Mouse (Mus musculus): ENCODE results near the gene Hyal3. TPM values are rescaled to one million over a fixed set of nuclear protein-coding genes. Genes with fewer than 3 reads are reported as not detected.

Hyal3 gene
- polyA plus RNA-seq, 1 experiment from 2014 or later = 1.3 TPM

DNA sequence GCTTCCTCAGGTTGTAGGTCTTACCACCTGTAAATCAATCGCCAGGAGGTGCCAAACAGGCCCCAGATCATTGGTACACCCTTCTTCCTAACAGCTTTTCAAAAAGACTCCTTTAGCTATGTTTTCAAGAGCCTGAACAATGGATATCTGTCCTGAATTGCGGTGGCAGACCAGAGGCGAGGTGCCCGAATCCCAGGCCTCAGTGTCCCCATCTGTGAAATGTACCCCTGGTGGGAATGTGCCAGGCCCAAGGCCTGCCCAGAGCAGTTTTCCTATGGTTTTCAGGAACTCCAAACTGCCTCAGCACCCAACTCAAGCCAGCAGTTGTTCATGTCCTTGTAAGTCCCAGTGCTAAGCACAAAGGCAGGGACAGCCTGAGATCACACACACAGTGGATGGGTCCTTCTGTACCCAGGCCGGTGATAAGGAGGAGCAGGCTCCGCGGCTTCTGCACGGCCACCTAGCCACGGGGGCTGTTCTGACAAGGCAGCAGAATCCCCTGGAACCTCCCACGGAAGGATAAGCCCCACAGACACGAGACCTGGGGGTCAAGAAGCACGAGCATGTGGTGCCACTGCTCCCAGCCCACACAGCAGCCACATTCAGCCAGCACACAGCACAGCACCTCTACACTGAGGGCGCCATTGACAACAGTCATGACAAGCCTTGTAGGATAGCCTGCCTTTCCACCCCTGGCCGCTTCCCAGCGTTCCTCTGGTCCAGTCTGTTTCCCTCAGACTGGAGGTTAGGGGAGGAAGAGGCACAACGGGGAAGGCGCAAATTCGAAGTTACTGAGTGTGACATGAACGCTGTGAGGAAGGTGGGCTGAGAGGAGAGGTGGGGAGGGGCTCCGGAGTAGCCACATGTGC lies 47.0 kb downstream of the Hyal3 start:
- no peaks in the 10 kb centered on the region for H3K9me3 ChIP-seq (ENCODE audit: control insufficient read depth, low read length)
- H3K4me1 ChIP-seq (replicated peaks; ENCODE audit: control insufficient read depth, insufficient read depth) = peaks cover 23% of the 10 kb centered on the region
- no peaks in the 10 kb centered on the region for H3K27me3 ChIP-seq (ENCODE audit: control insufficient read depth, insufficient read depth, low read length)
- no peak for TF ChIP-seq EP300 (optimal IDR thresholded peaks at IDR 0.05)
- no peak for TF ChIP-seq CTCF (IDR thresholded peaks at IDR 0.05; ENCODE audit: low read depth)
- peak overlapping the region; percentile 8; the same call in 1 of the 2 replicates for H3K4me2 ChIP-seq (replicated peaks; ENCODE audit: low read depth)
- peaks cover 5% of the 10 kb centered on the region; the same call in 1 of the 2 replicates for H3K36me3 ChIP-seq (ENCODE audit: control insufficient read depth, insufficient read depth, low read length)
- ATAC-seq (ENCODE audit: low FRiP score, low TSS enrichment) (no peak), DNase-seq (ENCODE audit: low spot score) (no peak)
- 42% methylated on average over 20 of the region's 20 CpGs for WGBS
- H3K9ac ChIP-seq (ENCODE audit: low read length) = peak overlapping the region; percentile 48
- H3K4me3 ChIP-seq (ENCODE audit: low read depth, low read length) = no peak overlapping the region
- peak overlapping the region; percentile 82 for H3K27ac ChIP-seq (replicated peaks)

DNA sequence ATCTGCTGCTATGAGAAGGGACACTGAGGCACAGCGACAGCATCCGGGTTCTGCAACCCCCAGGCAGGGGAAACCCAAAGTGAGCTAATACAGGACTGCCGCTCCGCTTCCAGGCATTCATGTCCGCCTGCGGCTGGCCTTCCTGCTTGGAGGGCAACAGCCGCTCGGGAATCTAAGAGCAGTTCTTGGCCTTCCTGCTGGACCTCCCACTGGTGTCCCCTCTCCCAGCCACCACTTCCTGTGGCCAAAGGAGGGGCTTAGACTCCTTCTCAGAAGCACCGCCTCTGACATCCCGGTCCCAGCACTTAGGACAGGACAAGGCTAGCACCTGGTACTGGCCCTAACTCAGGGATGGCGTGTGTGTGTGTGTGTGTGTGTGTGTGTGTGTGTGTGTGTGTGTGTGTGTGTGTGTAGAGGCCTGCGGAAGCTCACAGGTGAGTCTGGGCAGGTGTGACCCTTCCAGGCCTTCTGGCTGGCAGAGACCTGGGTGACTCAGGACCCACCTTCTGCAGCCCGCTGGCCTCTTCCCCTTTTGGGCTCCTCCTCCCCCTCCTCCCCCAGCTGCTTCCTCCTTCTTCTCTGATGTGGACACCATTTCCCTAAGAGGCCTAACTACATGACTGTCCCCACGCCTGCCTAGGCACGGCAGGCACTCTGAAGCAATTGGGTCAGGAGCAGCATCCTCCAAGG lies 48.2 kb downstream of the Hyal3 start:
- Histone ChIP-seq H3K4me3 (ENCODE audit: low read depth, low read length) (no peak overlapping the region), H3K9me3 (ENCODE audit: control insufficient read depth, low read length) (no peaks in the 10 kb centered on the region), H3K4me2 (replicated peaks; ENCODE audit: low read depth) (0 out of 2 replicates have a peak overlapping the region, but pooled peaks have one; percentile 8), H3K36me3 (ENCODE audit: control insufficient read depth, insufficient read depth, low read length) (peaks cover 5% of the 10 kb centered on the region; the same call in 1 of the 2 replicates), H3K4me1 (replicated peaks; ENCODE audit: control insufficient read depth, insufficient read depth) (peaks cover 28% of the 10 kb centered on the region), H3K27me3 (ENCODE audit: control insufficient read depth, insufficient read depth, low read length) (no peaks in the 10 kb centered on the region), H3K27ac (replicated peaks) (peak overlapping the region; percentile 82), H3K9ac (ENCODE audit: low read length) (peak overlapping the region; percentile 35; the same call in 1 of the 2 replicates)
- TF ChIP-seq EP300 (optimal IDR thresholded peaks at IDR 0.05) (no peak), CTCF (IDR thresholded peaks at IDR 0.05; ENCODE audit: low read depth) (no peak)
- no peak for ATAC-seq (ENCODE audit: low FRiP score, low TSS enrichment)
- 49% methylated on average over 15 of the region's 15 CpGs for WGBS
- no peak for DNase-seq (ENCODE audit: low spot score)

GRCm38 (mm10) chr9:107629411-107629730 lies 48.8 kb downstream of the Hyal3 start:
- peak overlapping the region; percentile 31; the same call in 1 of the 2 replicates for H3K9ac ChIP-seq (ENCODE audit: low read length)
- DNase-seq (ENCODE audit: low spot score) = no peak
- H3K4me1 ChIP-seq (replicated peaks; ENCODE audit: control insufficient read depth, insufficient read depth) = peaks cover 28% of the 10 kb centered on the region
- peaks cover 5% of the 10 kb centered on the region; the same call in 1 of the 2 replicates for H3K36me3 ChIP-seq (ENCODE audit: control insufficient read depth, insufficient read depth, low read length)
- no peak for TF ChIP-seq EP300 (optimal IDR thresholded peaks at IDR 0.05)
- H3K27me3 ChIP-seq (ENCODE audit: control insufficient read depth, insufficient read depth, low read length) = no peaks in the 10 kb centered on the region
- no peak for ATAC-seq (ENCODE audit: low FRiP score, low TSS enrichment)
- no peak overlapping the region for H3K4me2 ChIP-seq (replicated peaks; ENCODE audit: low read depth)
- no peaks in the 10 kb centered on the region for H3K9me3 ChIP-seq (ENCODE audit: control insufficient read depth, low read length)
- WGBS = 17% methylated on average over 4 of the region's 4 CpGs
- H3K4me3 ChIP-seq (ENCODE audit: low read depth, low read length) = no peak overlapping the region
- H3K27ac ChIP-seq (replicated peaks) = peak overlapping the region; percentile 82

GRCm38 (mm10) chr9:107629901-107630425 lies 49.3 kb downstream of the Hyal3 start:
- no peaks in the 10 kb centered on the region for H3K27me3 ChIP-seq (ENCODE audit: control insufficient read depth, insufficient read depth, low read length)
- no peak overlapping the region for H3K4me3 ChIP-seq (ENCODE audit: low read depth, low read length)
- peaks cover 5% of the 10 kb centered on the region; the same call in 1 of the 2 replicates for H3K36me3 ChIP-seq (ENCODE audit: control insufficient read depth, insufficient read depth, low read length)
- TF ChIP-seq EP300 (optimal IDR thresholded peaks at IDR 0.05) = no peak
- TF ChIP-seq CTCF (IDR thresholded peaks at IDR 0.05; ENCODE audit: low read depth) = no peak
- no peak for ATAC-seq (ENCODE audit: low FRiP score, low TSS enrichment)
- H3K4me1 ChIP-seq (replicated peaks; ENCODE audit: control insufficient read depth, insufficient read depth) = peaks cover 28% of the 10 kb centered on the region
- H3K9ac ChIP-seq (ENCODE audit: low read length) = peak overlapping the region; percentile 31; the same call in 1 of the 2 replicates
- no peaks in the 10 kb centered on the region for H3K9me3 ChIP-seq (ENCODE audit: control insufficient read depth, low read length)
- DNase-seq (ENCODE audit: low spot score) = no peak
- 23% methylated on average over 14 of the region's 14 CpGs for WGBS
- H3K27ac ChIP-seq (replicated peaks) = peak overlapping the region; percentile 82
- H3K4me2 ChIP-seq (replicated peaks; ENCODE audit: low read depth) = peak overlapping the region; percentile 8; the same call in 1 of the 2 replicates

DNA sequence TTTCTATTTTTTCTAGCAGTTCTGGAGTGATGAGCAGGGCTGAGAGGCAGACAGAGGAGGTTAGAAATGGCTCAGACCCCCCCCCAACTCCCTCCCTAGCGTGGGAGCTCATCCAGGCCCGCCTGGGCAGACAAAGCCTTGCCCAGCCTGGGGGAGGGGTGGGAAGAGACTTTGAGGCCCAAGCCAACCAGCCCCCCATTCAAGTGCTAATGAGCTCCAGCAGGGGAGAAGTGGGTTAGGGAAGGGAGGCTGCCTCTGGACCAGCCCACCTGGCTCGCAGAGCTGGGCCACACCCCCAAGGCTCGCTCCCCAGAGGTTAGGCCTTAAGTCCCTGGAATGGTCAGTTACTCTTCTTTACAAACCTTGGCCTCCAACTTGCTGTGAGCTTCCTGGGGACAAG lies 50.0 kb downstream of the Hyal3 start:
- Histone ChIP-seq H3K9ac (ENCODE audit: low read length) (no peak overlapping the region), H3K4me3 (ENCODE audit: low read depth, low read length) (no peak overlapping the region), H3K36me3 (ENCODE audit: control insufficient read depth, insufficient read depth, low read length) (0 out of 2 replicates have a peak, but pooled peaks cover under 1% of the 10 kb centered on the region), H3K9me3 (ENCODE audit: control insufficient read depth, low read length) (no peaks in the 10 kb centered on the region), H3K4me2 (replicated peaks; ENCODE audit: low read depth) (peak overlapping the region; percentile 8; the same call in 1 of the 2 replicates), H3K4me1 (replicated peaks; ENCODE audit: control insufficient read depth, insufficient read depth) (peaks cover 28% of the 10 kb centered on the region), H3K27ac (replicated peaks) (peak overlapping the region; percentile 82), H3K27me3 (ENCODE audit: control insufficient read depth, insufficient read depth, low read length) (no peaks in the 10 kb centered on the region)
- TF ChIP-seq EP300 (optimal IDR thresholded peaks at IDR 0.05) (no peak), CTCF (IDR thresholded peaks at IDR 0.05; ENCODE audit: low read depth) (no peak)
- no peak for ATAC-seq (ENCODE audit: low FRiP score, low TSS enrichment)
- no peak for DNase-seq (ENCODE audit: low spot score)
- 21% methylated on average over 4 of the region's 4 CpGs for WGBS

All from stomach, postnatal 0 days (tissue).